Mouse (Mus musculus) testis, adult 2 months (tissue): ENCODE results near the gene Snx9.

ENCODE experiments used
- CTCF ChIP-seq: fragments of 200-500 bp; IDR thresholded peaks from 2 replicates; pipeline ENCODE4 v1.5.1; 2012; ENCODE audit warnings: low read depth, mild to moderate bottlenecking, inconsistent platforms, low read length, moderate library complexity; ENCODE audit not compliant: control insufficient read depth, insufficient read depth, insufficient replicate concordance
- POLR2A ChIP-seq: fragments of 200-500 bp; IDR thresholded peaks from 2 replicates; pipeline ENCODE4 v1.6.1; 2012; ENCODE audit warnings: low read depth, mild to moderate bottlenecking, inconsistent platforms, low read length, moderate library complexity; ENCODE audit not compliant: control insufficient read depth

GRCm38 (mm10) chr17:5937441-5937840, 96.3 kb downstream of the Snx9 start:
- TF ChIP-seq POLR2A (no peak), CTCF (no peak)
